Mouse (Mus musculus): ENCODE measurements around the gene Mlycd. TPM values are rescaled to one million over a fixed set of nuclear protein-coding genes. Genes with fewer than 3 reads are reported as not detected.
"Not testable (repeated sequence)": the region's sequence is repeated elsewhere in the genome, so short reads cannot be mapped to it uniquely, and the experiment has no call there.

Mlycd gene
- polyA plus RNA-seq (2015; fragmentation: Nextera tagmentation; extraction: Ambion mirVana) = 21.4 and 25.5 TPM in 2 replicates

DNA sequence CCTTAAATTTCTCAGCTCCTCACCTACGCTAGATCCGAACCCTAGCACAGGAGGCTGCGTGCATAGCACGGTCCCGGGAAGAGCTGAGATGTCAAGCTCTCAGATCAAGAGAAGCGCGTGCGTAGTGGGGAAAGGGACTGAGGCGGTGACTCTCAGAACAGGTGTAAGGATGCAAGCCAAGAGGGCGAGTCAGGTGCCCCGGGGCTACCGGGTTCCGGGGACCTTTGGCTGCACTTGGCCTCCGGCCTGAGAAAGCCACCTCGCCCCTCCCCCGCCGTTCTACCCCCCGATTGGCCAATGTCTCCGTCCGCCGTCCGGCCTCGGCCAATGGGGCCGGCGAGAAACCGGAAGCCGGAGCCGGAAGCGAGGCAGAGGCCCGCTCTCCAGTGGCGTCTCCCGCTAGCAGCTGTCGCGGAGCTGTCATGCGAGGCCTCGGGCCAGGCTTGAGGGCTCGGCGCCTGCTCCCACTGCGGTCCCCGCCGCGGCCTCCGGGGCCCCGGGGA is at the start of gene Mlycd:
Gene Mlycd, plus strand, starts transcription at position 355 of the 503 bp plus-strand sequence.
- Histone ChIP-seq H3K27me3 (ENCODE audit: control insufficient read depth, insufficient read depth, low read length) (no peaks in the 10 kb centered on the region), H3K4me3 (ENCODE audit: low read length) (peak within 1 kb of the TSS; percentile 88), H3K36me3 (ENCODE audit: control insufficient read depth, insufficient read depth) (no peaks in the 10 kb centered on the region), H3K9ac (ENCODE audit: low read length) (peak within 1 kb of the TSS; percentile 92), H3K4me2 (ENCODE audit: low read depth, low read length) (peak within 1 kb of the TSS; percentile 97), H3K9me3 (replicated peaks; ENCODE audit: control insufficient read depth, low read length) (no peaks in the 10 kb centered on the region), H3K4me1 (ENCODE audit: control insufficient read depth, insufficient read depth, low read length) (peaks cover 23% of the 10 kb centered on the region), H3K27ac (ENCODE audit: low read length) (peak within 1 kb of the TSS; percentile 92)
- 2% methylated on average over 39 of the region's 44 CpGs for WGBS
- peak; percentile 94 for ATAC-seq (replicated peaks; ENCODE audit: extremely low read depth, insufficient read depth, low FRiP score)

DNA sequence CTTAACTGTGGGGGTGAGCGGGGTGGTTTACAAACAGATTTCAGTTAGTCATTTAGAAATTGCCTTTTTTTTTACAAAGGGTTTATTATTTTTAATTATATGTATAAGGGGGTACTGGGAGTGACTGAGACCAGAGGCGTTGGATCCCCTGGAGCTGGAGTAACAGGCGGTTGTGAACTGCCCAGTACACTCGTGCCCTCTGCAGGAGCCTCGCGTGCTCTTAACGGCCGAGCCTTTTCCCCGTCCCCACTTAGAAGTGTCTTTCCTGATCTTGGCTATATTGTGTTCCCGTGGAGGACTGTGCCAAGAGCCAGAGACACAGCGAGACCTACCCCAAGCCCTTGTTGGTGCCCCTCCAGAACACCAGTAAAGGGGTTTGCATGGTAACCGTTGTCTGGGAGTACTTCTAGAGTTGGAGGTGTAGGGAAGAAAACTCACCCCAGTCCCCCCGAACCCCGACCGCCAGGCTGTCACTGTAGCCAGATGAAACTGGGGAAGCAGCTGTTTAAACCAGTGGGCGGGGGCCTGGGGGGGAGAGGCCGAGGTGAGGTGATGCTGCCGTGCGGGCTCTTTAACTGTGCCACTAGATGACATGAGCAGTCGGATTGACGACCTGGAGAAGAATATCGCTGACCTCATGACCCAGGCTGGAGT is 49.5 kb upstream of the Mlycd start:
- ATAC-seq (replicated peaks; ENCODE audit: extremely low read depth, insufficient read depth, low FRiP score) = no peak
- peak overlapping the region; percentile 80 for H3K4me3 ChIP-seq (ENCODE audit: low read length)
- H3K9me3 ChIP-seq (replicated peaks; ENCODE audit: control insufficient read depth, low read length) = peaks cover 2% of the 10 kb centered on the region; the same call in 1 of the 2 replicates
- H3K4me2 ChIP-seq (ENCODE audit: low read depth, low read length) = peak overlapping the region; percentile 89
- H3K9ac ChIP-seq (ENCODE audit: low read length) = peak overlapping the region; percentile 91
- no peaks in the 10 kb centered on the region; the same call in 1 of the 2 replicates for H3K27me3 ChIP-seq (ENCODE audit: control insufficient read depth, insufficient read depth, low read length)
- peak overlapping the region; percentile 33; the same call in 1 of the 2 replicates for H3K27ac ChIP-seq (ENCODE audit: low read length)
- H3K36me3 ChIP-seq (ENCODE audit: control insufficient read depth, insufficient read depth) = peaks cover 35% of the 10 kb centered on the region
- peaks cover 10% of the 10 kb centered on the region for H3K4me1 ChIP-seq (ENCODE audit: control insufficient read depth, insufficient read depth, low read length)
- WGBS = 41% methylated on average over 22 of the region's 22 CpGs

DNA sequence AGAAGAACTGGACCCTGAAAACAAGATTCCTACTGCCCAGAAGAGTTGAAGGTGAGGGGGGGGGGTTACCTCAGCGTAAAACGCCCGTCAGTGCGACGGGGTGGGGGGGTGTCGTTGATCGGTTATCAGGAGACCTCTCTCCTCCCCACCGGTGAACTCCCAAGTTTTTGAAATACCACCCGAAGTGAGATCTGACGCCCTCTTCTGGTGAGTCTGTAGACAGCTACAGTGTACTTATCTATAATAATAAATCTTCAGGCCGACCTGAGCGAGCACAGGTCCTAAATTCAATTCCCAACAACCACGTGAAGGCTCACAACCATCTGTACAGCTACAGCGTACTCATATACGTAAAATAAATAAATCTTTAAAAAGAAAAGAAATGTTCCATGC is 49.0 kb upstream of the Mlycd start:
- H3K4me1 ChIP-seq (ENCODE audit: control insufficient read depth, insufficient read depth, low read length) = peaks cover 10% of the 10 kb centered on the region
- peak overlapping the region; percentile 89; the same call in 1 of the 2 replicates for H3K4me2 ChIP-seq (ENCODE audit: low read depth, low read length)
- no peaks in the 10 kb centered on the region; the same call in 1 of the 2 replicates for H3K27me3 ChIP-seq (ENCODE audit: control insufficient read depth, insufficient read depth, low read length)
- no peak overlapping the region; the same call in 1 of the 2 replicates for H3K9ac ChIP-seq (ENCODE audit: low read length)
- WGBS = 82% methylated on average over 15 of the region's 15 CpGs
- H3K4me3 ChIP-seq (ENCODE audit: low read length) = no peak overlapping the region
- H3K9me3 ChIP-seq (replicated peaks; ENCODE audit: control insufficient read depth, low read length) = peaks cover 2% of the 10 kb centered on the region; the same call in 1 of the 2 replicates
- H3K36me3 ChIP-seq (ENCODE audit: control insufficient read depth, insufficient read depth) = peaks cover 35% of the 10 kb centered on the region
- ATAC-seq (replicated peaks; ENCODE audit: extremely low read depth, insufficient read depth, low FRiP score) = no peak
- no peak overlapping the region for H3K27ac ChIP-seq (ENCODE audit: low read length)

DNA sequence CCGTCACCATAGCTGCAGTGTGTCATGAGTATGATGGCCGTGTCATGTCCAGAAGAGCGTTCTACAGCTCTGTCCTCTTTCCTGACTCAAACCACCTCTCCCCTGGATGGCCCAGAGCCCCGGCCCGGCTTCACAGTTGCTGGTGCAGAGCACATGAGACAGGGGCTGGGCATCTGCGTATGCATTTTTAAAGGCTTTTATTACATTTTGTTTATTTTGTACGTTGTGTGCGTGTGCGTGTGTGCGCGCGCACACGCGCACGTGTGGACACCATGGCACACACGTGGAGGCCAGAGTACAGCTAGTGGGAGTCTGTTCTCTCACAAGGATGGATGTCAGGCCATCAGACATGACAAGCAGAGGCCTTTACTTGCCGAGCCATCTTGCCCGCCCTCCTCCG is 43.0 kb upstream of the Mlycd start:
- Histone ChIP-seq H3K27me3 (ENCODE audit: control insufficient read depth, insufficient read depth, low read length) (no peaks in the 10 kb centered on the region), H3K4me3 (ENCODE audit: low read length) (no peak overlapping the region), H3K4me2 (ENCODE audit: low read depth, low read length) (no peak overlapping the region), H3K9me3 (replicated peaks; ENCODE audit: control insufficient read depth, low read length) (no peaks in the 10 kb centered on the region), H3K4me1 (ENCODE audit: control insufficient read depth, insufficient read depth, low read length) (peaks cover 2% of the 10 kb centered on the region; the same call in 1 of the 2 replicates), H3K36me3 (ENCODE audit: control insufficient read depth, insufficient read depth) (peaks cover 31% of the 10 kb centered on the region), H3K27ac (ENCODE audit: low read length) (no peak overlapping the region), H3K9ac (ENCODE audit: low read length) (no peak overlapping the region)
- ATAC-seq (replicated peaks; ENCODE audit: extremely low read depth, insufficient read depth, low FRiP score) = no peak
- WGBS = 86% methylated on average over 19 of the region's 19 CpGs

DNA sequence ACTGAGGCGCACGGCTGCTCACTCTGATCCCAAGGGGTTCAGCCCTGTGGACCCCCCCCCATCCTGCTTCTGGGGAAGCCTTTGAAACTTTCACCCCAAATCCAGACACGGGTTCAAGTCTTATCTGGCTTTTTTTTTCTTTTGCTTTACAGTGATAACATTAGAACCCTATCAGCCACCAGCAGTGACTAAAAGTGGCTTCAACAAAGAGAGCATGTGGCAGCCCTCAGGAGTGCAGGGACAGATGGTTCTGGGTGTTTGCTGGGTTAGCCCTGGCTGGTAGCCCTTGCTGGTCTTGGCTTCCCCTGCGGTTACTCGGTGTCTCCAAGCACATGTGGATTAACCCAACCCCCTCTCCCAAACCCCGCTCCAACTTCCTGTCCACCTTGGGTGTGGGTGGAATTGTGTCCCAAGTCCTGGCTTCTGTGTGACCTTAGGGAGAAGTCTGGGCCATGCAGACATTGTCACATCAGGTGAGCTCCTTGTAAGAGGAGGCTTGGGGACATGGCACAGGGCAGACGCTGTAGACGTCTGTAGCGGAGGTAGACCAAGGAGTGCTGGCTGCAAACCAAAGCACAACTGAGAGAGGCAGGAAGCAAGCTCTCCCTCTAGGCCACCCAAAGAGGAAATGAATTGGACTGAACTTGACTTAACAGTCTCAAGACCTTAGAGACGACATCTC is 41.6 kb upstream of the Mlycd start:
- ATAC-seq (replicated peaks; ENCODE audit: extremely low read depth, insufficient read depth, low FRiP score) = no peak
- WGBS = 56% methylated on average over 10 of the region's 10 CpGs
- H3K4me2 ChIP-seq (ENCODE audit: low read depth, low read length) = no peak overlapping the region

DNA sequence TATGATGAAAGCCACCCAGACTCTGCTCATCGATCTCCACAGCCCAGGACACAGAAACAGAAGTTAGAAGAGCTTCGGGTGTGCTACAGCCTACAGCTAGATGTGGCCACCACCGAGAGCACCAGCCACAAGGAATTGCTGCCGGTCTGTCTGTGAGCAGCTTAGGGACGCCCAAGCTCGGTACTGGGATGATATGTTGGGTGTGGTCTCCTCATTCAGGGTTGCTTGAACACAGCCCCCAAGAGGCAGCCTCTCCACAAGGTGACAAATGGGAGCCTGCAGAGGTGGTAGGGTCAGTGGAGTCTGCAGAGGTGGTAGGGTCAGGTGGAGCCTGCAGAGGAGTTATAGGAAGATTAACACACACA is 41.0 kb upstream of the Mlycd start:
- H3K9me3 ChIP-seq (replicated peaks; ENCODE audit: control insufficient read depth, low read length) = no peaks in the 10 kb centered on the region
- H3K36me3 ChIP-seq (ENCODE audit: control insufficient read depth, insufficient read depth) = peaks cover 11% of the 10 kb centered on the region
- WGBS = 77% methylated on average over 6 of the region's 6 CpGs
- H3K4me3 ChIP-seq (ENCODE audit: low read length) = no peak overlapping the region
- peaks cover 2% of the 10 kb centered on the region; the same call in 1 of the 2 replicates for H3K4me1 ChIP-seq (ENCODE audit: control insufficient read depth, insufficient read depth, low read length)
- no peak for ATAC-seq (replicated peaks; ENCODE audit: extremely low read depth, insufficient read depth, low FRiP score)
- H3K27ac ChIP-seq (ENCODE audit: low read length) = no peak overlapping the region
- no peaks in the 10 kb centered on the region for H3K27me3 ChIP-seq (ENCODE audit: control insufficient read depth, insufficient read depth, low read length)
- H3K4me2 ChIP-seq (ENCODE audit: low read depth, low read length) = no peak overlapping the region
- no peak overlapping the region for H3K9ac ChIP-seq (ENCODE audit: low read length)

More for the DNA sequence above, 41.6 kb upstream of the Mlycd start:
- no peak overlapping the region for H3K27ac ChIP-seq (ENCODE audit: low read length)
- no peak overlapping the region for H3K9ac ChIP-seq (ENCODE audit: low read length)
- H3K27me3 ChIP-seq (ENCODE audit: control insufficient read depth, insufficient read depth, low read length) = no peaks in the 10 kb centered on the region
- no peak overlapping the region for H3K4me3 ChIP-seq (ENCODE audit: low read length)
- peaks cover 2% of the 10 kb centered on the region; the same call in 1 of the 2 replicates for H3K4me1 ChIP-seq (ENCODE audit: control insufficient read depth, insufficient read depth, low read length)
- H3K36me3 ChIP-seq (ENCODE audit: control insufficient read depth, insufficient read depth) = peaks cover 16% of the 10 kb centered on the region
- no peaks in the 10 kb centered on the region for H3K9me3 ChIP-seq (replicated peaks; ENCODE audit: control insufficient read depth, low read length)

DNA sequence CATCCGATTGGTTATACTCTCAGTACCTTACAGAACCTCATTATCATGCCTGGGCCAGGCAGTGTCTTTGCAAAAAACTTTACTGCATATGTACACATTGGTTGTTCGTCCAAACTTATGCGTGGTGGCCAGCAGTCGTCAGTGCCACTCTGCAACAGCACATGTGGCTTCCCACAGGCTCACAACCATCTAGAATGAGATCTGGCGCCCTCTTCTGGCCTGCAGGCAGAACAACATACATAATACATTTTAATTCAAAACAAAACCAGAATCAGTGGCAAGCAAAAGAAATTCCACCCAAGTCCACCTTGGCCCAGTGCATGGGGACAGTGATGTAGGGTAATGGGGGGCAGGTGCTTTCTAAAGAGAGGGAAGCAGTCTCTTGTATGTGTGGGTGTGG is 38.0 kb upstream of the Mlycd start:
- WGBS = 61% methylated on average over 5 of the region's 5 CpGs
- H3K4me3 ChIP-seq (ENCODE audit: low read length); H3K4me1 ChIP-seq (ENCODE audit: control insufficient read depth, insufficient read depth, low read length); ATAC-seq (replicated peaks; ENCODE audit: extremely low read depth, insufficient read depth, low FRiP score); H3K27me3 ChIP-seq (ENCODE audit: control insufficient read depth, insufficient read depth, low read length); H3K4me2 ChIP-seq (ENCODE audit: low read depth, low read length); H3K27ac ChIP-seq (ENCODE audit: low read length); H3K36me3 ChIP-seq (ENCODE audit: control insufficient read depth, insufficient read depth); H3K9me3 ChIP-seq (replicated peaks; ENCODE audit: control insufficient read depth, low read length); H3K9ac ChIP-seq (ENCODE audit: low read length): not testable (repeated sequence)

DNA sequence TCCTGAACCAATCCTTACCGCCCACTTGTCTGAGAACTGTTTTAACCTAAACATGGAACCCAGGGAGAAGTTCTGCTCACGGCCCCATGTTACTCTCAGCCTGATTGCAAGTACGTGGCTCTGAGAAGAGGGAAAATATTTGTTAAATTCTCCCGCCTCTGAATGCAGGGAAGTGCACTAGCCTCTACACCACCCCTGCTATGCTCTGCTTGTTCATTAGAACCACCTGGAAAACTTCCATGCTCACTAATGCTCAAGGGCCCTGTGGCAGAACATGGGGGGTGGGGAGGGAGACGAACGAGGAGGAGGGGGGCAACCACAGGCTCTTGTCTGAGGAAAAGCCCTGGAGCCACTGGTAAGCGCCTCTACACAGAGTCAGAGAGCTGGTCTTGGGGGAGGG is 36.5 kb upstream of the Mlycd start:
- Histone ChIP-seq H3K4me1 (ENCODE audit: control insufficient read depth, insufficient read depth, low read length) (peaks cover 1% of the 10 kb centered on the region; the same call in 1 of the 2 replicates), H3K36me3 (ENCODE audit: control insufficient read depth, insufficient read depth) (no peaks in the 10 kb centered on the region), H3K4me2 (ENCODE audit: low read depth, low read length) (no peak overlapping the region), H3K9me3 (replicated peaks; ENCODE audit: control insufficient read depth, low read length) (no peaks in the 10 kb centered on the region), H3K27ac (ENCODE audit: low read length) (no peak overlapping the region), H3K9ac (ENCODE audit: low read length) (no peak overlapping the region), H3K4me3 (ENCODE audit: low read length) (no peak overlapping the region), H3K27me3 (ENCODE audit: control insufficient read depth, insufficient read depth, low read length) (no peaks in the 10 kb centered on the region)
- ATAC-seq (replicated peaks; ENCODE audit: extremely low read depth, insufficient read depth, low FRiP score) = no peak
- 70% methylated on average over 7 of the region's 7 CpGs for WGBS

DNA sequence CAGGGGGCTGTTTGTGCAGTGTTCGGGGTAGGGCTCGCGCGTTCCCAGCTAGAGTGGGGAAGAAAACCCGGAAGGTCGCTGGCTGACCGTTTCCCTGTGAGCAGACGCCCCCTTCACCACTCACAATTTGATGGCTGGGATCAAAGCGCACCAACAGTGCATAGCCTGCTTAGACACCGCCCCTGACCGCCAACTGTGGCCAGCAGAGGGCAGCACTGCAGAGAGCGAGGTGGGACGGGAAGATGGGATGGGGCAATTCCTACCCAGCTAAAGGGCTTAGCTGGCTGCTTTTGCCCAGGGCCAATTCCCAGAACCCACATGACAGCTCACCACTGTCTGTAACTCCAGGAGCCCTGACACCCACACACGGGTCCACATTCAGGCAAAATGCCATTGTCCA is 35.8 kb upstream of the Mlycd start:
- Histone ChIP-seq H3K27ac (ENCODE audit: low read length) (no peak overlapping the region), H3K36me3 (ENCODE audit: control insufficient read depth, insufficient read depth) (no peaks in the 10 kb centered on the region), H3K27me3 (ENCODE audit: control insufficient read depth, insufficient read depth, low read length) (no peaks in the 10 kb centered on the region), H3K9me3 (replicated peaks; ENCODE audit: control insufficient read depth, low read length) (no peaks in the 10 kb centered on the region), H3K4me2 (ENCODE audit: low read depth, low read length) (no peak overlapping the region), H3K4me3 (ENCODE audit: low read length) (no peak overlapping the region), H3K9ac (ENCODE audit: low read length) (no peak overlapping the region), H3K4me1 (ENCODE audit: control insufficient read depth, insufficient read depth, low read length) (no peaks in the 10 kb centered on the region)
- ATAC-seq (replicated peaks; ENCODE audit: extremely low read depth, insufficient read depth, low FRiP score) = no peak
- WGBS = 45% methylated on average over 14 of the region's 14 CpGs
